Mouse (Mus musculus): ENCODE measurements at regions not wholly inside any gene's neighbourhood (a gene's known extent, or its start where the extent isn't known, plus 50 kb on each side); places are given as distances from the start of the nearest gene placed in this dataset.

DNA sequence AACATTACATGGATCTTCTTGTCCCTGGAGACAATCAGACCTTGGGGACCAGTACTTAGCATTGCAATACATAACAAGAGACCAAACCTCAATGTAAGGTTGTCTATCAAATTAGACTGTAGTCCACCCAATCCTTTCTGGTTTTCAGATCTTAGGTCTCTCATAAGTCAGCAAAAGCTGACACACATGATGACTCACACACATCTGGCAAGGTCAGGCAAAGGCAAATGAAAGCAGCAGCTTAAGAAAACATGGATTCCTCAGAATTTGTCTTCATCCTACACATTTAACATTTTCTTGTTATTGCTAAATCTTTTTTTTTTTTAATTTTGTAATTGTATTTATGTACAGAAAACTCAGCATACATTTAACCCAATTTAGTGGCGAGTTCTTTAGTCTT, 52.0 kb downstream of the Gm11983 start:
- TF ChIP-seq CTCF (IDR thresholded peaks at IDR 0.05; ENCODE audit: extremely low read depth, insufficient read depth, low read length): no peak
- no peak for TF ChIP-seq POLR2A (IDR thresholded peaks at IDR 0.05; ENCODE audit: extremely low read depth, insufficient read depth, low read length)
- Histone ChIP-seq H3K4me1 (ENCODE audit: control insufficient read depth, insufficient read depth, low read length) (no peaks in the 10 kb centered on the region), H3K4me3 (ENCODE audit: insufficient read depth, low read length) (no peak overlapping the region), H3K27ac (ENCODE audit: insufficient read depth, low read length) (no peak overlapping the region)

DNA sequence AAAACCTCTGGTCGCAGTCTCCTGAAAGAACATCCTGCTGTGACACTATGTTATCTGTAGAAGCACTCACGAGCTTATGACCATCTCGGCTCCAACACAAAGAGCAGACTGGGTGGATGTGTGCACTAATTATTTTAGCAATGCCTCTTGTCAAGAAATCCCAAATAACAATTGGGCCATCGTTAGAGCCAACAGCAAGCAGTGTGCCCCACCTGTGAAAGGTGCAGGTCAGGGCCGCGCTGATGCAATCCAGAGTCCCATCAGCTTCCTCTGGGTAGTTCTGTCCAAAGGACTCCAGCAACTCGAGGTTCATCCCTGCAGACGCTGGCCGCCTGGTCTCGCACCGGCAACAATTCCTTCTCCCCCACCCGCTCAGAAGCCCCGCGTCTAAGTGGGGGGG, 54.6 kb downstream of the Gm11983 start:
- Histone ChIP-seq H3K4me1 (ENCODE audit: control insufficient read depth, insufficient read depth, low read length) (no peaks in the 10 kb centered on the region), H3K27ac (ENCODE audit: insufficient read depth, low read length) (no peak overlapping the region), H3K4me3 (ENCODE audit: insufficient read depth, low read length) (no peak overlapping the region)
- no peak for TF ChIP-seq POLR2A (IDR thresholded peaks at IDR 0.05; ENCODE audit: extremely low read depth, insufficient read depth, low read length)
- no peak for TF ChIP-seq CTCF (IDR thresholded peaks at IDR 0.05; ENCODE audit: extremely low read depth, insufficient read depth, low read length)

DNA sequence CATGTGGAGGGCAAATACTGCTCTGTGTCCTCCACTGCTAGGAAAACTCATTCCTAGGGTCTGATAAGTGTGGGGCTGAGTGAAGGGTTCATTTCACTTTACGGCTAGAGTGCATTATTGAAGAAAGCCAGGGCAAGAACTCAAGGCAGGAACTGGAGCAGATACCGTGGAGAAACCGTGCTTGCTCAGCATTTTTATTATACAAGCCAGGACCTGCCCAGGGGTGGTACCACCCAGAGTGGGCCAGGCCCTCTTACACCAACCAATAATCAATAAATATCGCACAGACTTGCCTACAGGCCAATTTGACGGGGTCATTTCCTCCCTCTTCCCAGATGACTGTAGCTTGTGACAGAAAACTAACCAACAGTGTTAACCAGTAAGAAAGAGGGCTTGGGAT, 57.7 kb downstream of the Gm11983 start:
- Histone ChIP-seq H3K4me1 (ENCODE audit: control insufficient read depth, insufficient read depth, low read length) (no peaks in the 10 kb centered on the region), H3K27ac (ENCODE audit: insufficient read depth, low read length) (no peak overlapping the region), H3K4me3 (ENCODE audit: insufficient read depth, low read length) (no peak overlapping the region)
- TF ChIP-seq POLR2A (IDR thresholded peaks at IDR 0.05; ENCODE audit: extremely low read depth, insufficient read depth, low read length) (no peak), CTCF (IDR thresholded peaks at IDR 0.05; ENCODE audit: extremely low read depth, insufficient read depth, low read length) (no peak)

DNA sequence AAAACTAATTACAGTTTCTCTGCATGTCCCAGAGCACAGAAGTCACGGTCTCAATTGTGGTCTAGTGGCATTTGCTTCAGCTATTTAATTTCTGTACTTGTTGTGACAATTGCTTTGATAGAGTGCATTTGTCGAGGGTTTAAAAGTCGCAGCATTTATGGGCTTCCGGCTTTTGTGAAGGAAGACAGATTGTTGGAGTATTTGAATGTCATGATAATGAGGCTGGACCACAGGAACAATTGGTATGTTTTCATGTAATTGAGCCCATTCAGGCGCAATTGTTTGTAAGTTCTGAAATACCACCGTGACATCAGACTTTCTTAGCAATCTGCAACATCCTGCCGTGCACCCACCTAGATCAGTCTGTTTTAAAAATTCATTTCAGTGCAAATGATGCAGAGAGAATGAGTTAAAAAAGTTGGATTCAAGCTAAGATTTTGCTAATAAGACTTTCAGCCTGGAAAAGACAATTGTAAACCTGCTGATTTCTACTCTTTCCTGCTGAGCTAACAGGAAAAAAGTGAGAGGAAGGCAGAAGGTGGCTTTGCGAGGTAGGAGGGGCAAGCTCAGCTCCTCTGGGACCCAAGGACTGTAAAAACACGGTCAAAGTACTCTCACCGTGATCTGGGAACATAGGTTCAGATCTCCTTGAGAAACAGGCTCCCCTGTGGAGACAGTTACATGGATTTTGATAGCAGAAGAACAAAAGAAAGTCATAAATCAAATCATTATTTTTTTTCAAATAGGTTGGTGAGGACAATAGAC, 58.7 kb downstream of the Gm11983 start:
- TF ChIP-seq CTCF (IDR thresholded peaks at IDR 0.05; ENCODE audit: extremely low read depth, insufficient read depth, low read length) (no peak), POLR2A (IDR thresholded peaks at IDR 0.05; ENCODE audit: extremely low read depth, insufficient read depth, low read length) (no peak)
- H3K4me3 ChIP-seq (ENCODE audit: insufficient read depth, low read length): no peak overlapping the region
- no peaks in the 10 kb centered on the region for H3K4me1 ChIP-seq (ENCODE audit: control insufficient read depth, insufficient read depth, low read length)
- no peak overlapping the region for H3K27ac ChIP-seq (ENCODE audit: insufficient read depth, low read length)

DNA sequence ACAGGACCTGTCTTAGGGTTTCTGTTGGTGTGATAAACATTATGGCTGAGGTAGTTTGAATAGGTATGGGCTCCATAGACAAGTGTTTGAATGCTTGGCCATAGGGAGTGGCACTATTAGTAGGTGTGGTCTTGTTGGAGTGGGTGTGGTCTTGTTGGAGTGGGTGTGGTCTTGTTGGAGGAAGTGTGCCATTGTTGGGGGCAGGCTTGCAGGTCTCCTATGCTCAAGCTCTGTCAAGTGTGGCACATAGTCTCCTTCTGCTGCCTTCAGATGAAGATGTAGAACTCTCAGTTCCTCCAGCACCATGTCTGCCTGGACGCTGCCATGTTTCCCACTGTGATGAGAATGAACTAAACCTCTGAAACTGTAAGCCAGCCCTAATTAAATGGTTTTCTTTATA, 59.9 kb downstream of the Gm11983 start:
- Histone ChIP-seq H3K4me3 (ENCODE audit: insufficient read depth, low read length) (no peak overlapping the region), H3K27ac (ENCODE audit: insufficient read depth, low read length) (no peak overlapping the region), H3K4me1 (ENCODE audit: control insufficient read depth, insufficient read depth, low read length) (no peaks in the 10 kb centered on the region)
- TF ChIP-seq CTCF (IDR thresholded peaks at IDR 0.05; ENCODE audit: extremely low read depth, insufficient read depth, low read length): no peak
- TF ChIP-seq POLR2A (IDR thresholded peaks at IDR 0.05; ENCODE audit: extremely low read depth, insufficient read depth, low read length): no peak

DNA sequence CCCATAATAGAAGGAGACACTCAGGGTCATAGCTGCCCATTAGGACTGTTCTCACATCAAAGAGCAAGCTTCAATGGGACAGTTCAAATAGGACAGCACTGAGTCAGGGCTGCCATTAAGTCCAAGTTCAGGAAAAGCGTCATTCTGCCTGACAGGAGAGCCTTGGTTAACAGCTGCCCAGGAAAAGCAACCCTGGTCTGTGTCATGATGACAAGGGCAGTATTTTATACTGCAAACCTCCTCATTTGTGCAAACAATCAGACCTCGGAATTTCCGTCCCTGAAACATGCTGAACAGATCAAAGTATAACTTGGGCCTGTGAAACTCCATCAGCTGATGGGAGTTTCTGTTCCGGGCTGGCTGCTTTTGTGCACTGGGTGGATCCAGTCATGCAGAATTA, 62.8 kb downstream of the Gm11983 start:
- Histone ChIP-seq H3K4me3 (ENCODE audit: insufficient read depth, low read length) (no peak overlapping the region), H3K4me1 (ENCODE audit: control insufficient read depth, insufficient read depth, low read length) (no peaks in the 10 kb centered on the region), H3K27ac (ENCODE audit: insufficient read depth, low read length) (no peak overlapping the region)
- TF ChIP-seq CTCF (IDR thresholded peaks at IDR 0.05; ENCODE audit: extremely low read depth, insufficient read depth, low read length): no peak
- TF ChIP-seq POLR2A (IDR thresholded peaks at IDR 0.05; ENCODE audit: extremely low read depth, insufficient read depth, low read length): no peak

DNA sequence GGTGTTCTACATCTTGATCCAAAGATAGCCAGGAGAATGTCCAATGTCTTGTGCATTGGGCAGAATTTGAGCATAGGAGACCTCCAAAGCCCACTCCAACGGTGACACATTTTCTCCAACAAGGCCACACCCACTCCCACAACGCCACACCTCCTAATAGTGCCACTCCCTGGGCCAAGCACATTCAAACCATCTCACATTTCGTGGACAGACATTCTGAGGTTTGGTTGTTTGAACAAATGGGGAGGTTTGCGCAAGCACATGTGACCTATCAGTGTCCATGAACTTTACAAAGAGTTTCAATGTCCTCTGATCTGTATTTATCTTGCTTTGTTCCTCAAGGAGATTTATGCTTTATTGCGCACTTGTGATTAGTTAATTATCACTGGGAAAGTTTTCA, 63.5 kb downstream of the Gm11983 start:
- Histone ChIP-seq H3K27ac (ENCODE audit: insufficient read depth, low read length) (no peak overlapping the region), H3K4me1 (ENCODE audit: control insufficient read depth, insufficient read depth, low read length) (no peaks in the 10 kb centered on the region), H3K4me3 (ENCODE audit: insufficient read depth, low read length) (no peak overlapping the region)
- TF ChIP-seq CTCF (IDR thresholded peaks at IDR 0.05; ENCODE audit: extremely low read depth, insufficient read depth, low read length) (no peak), POLR2A (IDR thresholded peaks at IDR 0.05; ENCODE audit: extremely low read depth, insufficient read depth, low read length) (no peak)

DNA sequence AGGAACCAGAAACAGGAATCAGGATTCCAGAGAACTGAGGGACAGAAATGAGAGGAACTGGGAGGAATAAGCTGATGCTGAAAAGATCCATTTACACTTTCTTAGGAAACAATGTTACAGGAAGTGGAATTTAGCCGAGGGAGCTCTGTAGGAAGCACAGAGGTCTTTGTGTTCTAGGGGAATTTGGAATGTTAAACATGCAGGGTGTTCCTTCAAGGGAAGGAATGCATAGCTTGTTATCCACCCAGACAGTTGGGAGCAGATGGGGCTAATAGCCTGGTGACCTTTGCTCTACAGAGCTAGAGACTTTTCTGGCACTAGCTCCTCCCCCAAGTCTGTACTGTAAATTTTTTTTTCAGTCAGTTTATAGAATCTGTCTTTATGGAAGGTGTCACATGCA, 64.1 kb downstream of the Gm11983 start:
- H3K4me3 ChIP-seq (ENCODE audit: insufficient read depth, low read length): no peak overlapping the region
- H3K4me1 ChIP-seq (ENCODE audit: control insufficient read depth, insufficient read depth, low read length): no peaks in the 10 kb centered on the region
- no peak overlapping the region for H3K27ac ChIP-seq (ENCODE audit: insufficient read depth, low read length)
- TF ChIP-seq POLR2A (IDR thresholded peaks at IDR 0.05; ENCODE audit: extremely low read depth, insufficient read depth, low read length): no peak
- no peak for TF ChIP-seq CTCF (IDR thresholded peaks at IDR 0.05; ENCODE audit: extremely low read depth, insufficient read depth, low read length)

DNA sequence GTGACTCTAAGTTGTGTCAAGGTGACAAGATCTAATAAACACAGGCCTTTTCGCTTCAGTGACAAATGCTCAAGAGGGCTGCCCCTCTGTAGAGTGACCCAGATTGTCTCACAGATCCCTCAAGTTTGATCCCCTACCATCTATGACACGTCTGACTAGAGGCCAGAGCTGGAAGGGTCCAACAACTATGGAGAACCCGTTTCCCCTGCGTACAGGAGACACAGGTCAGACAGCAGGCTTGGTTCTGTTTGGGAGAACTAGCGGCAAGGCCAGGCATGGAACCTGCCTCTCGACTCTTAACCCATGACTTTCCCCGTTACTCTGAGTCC, 68.1 kb downstream of the Gm11983 start:
- Histone ChIP-seq H3K4me3 (ENCODE audit: insufficient read depth, low read length) (no peak overlapping the region), H3K27ac (ENCODE audit: insufficient read depth, low read length) (no peak overlapping the region), H3K4me1 (ENCODE audit: control insufficient read depth, insufficient read depth, low read length) (no peaks in the 10 kb centered on the region; the same call in 1 of the 2 replicates)
- TF ChIP-seq POLR2A (IDR thresholded peaks at IDR 0.05; ENCODE audit: extremely low read depth, insufficient read depth, low read length) (no peak), CTCF (IDR thresholded peaks at IDR 0.05; ENCODE audit: extremely low read depth, insufficient read depth, low read length) (no peak)

DNA sequence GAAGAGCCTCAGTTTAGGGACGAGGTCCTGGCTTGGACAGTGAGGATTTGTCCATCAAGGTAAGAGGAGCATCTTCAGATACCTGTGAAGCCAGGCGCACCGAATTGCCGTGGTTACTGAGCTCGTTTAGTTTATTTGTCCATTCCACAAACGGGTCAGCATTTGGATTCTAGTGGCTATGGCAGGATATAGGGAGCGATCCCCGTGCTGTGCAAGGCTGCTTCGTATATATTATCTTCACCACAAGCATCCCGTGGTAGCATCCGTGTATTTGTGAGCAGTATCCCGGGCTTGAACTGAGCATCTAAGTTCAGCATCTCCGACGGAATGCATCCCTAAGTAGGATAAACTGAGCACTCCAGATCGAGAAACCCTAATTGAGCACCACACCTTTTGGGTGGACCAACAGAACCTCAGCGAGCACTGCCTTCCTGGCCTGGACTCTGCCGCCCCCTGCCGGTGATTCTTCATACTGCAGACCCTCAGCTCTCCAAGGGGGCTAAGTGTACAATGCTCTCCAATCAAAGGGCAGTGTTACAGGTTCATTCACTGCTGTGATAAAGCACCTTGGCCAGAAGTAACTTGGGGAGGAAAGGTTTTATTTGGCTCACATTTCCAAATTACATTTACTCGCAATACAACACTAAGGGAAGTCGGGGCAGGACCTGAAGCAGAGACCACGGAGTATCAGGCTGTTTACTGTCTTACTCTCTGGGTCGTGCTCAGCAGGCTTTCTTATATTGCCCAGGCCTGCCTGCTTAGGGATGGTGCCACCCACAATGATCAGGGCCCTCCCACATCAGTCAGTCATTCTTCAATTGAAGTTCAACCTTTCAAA, 68.6 kb downstream of the Gm11983 start:
- Histone ChIP-seq H3K27ac (ENCODE audit: insufficient read depth, low read length) (no peak overlapping the region), H3K4me3 (ENCODE audit: insufficient read depth, low read length) (no peak overlapping the region), H3K4me1 (ENCODE audit: control insufficient read depth, insufficient read depth, low read length) (no peaks in the 10 kb centered on the region; the same call in 1 of the 2 replicates)
- TF ChIP-seq POLR2A (IDR thresholded peaks at IDR 0.05; ENCODE audit: extremely low read depth, insufficient read depth, low read length) (no peak), CTCF (IDR thresholded peaks at IDR 0.05; ENCODE audit: extremely low read depth, insufficient read depth, low read length) (peak; percentile 91)
